Mouse (Mus musculus) olfactory bulb, adult 2 months (tissue): ENCODE results near the gene Ercc6l2. TPM values are rescaled to one million over a fixed set of nuclear protein-coding genes. Genes with fewer than 3 reads are reported as not detected.
"Not testable (repeated sequence)": the region's sequence is repeated elsewhere in the genome, so short reads cannot be mapped to it uniquely, and the experiment has no call there.

Experiments
- H3K27ac ChIP-seq: fragments of 200-500 bp; 2 replicates; pipeline ENCODE4 v1.5.1; 2012; ENCODE audit warnings: low read depth, low read length; ENCODE audit not compliant: insufficient read depth
- H3K4me1 ChIP-seq: fragments of 200-500 bp; 2 replicates; pipeline ENCODE4 v1.6.1; 2012; ENCODE audit warnings: low read length; ENCODE audit not compliant: control insufficient read depth, insufficient read depth
- H3K4me3 ChIP-seq: fragments of 200-500 bp; 2 replicates; pipeline ENCODE4 v1.5.1; 2012; ENCODE audit warnings: mild to moderate bottlenecking, low read depth, low read length, moderate library complexity; ENCODE audit not compliant: insufficient read depth
- CTCF ChIP-seq: fragments of 200-500 bp; IDR thresholded peaks from 2 replicates; pipeline ENCODE4 v1.5.1; 2012; ENCODE audit warnings: low read depth, mild to moderate bottlenecking, low read length, moderate library complexity; ENCODE audit not compliant: insufficient read depth
- POLR2A ChIP-seq: fragments of 200-500 bp; IDR thresholded peaks from 2 replicates; pipeline ENCODE4 v1.6.1; 2012; ENCODE audit warnings: mild to moderate bottlenecking, low read depth, low read length, moderate library complexity; ENCODE audit not compliant: insufficient read depth
- WGBS: fragments of 180-500 bp; shearing (Covaris S2); methylation state at CpG from one replicate; pipeline ENCODE4 v1.1.7; 2018; 5-methylcytosine and 5-hydroxymethylcytosine counted together
- polyA plus RNA-seq: library from polyadenylated mRNA; stranded (reverse); fragments of >200 nt; gene quantifications from 2 replicates; pipeline ENCODE4 v1.2.4, GENCODE M21; 2012; ENCODE audit warnings: low replicate concordance; ENCODE audit not compliant: missing spikeins, insufficient read depth, insufficient read length

Gene Ercc6l2
- polyA plus RNA-seq, 1 experiment: not detected

DNA sequence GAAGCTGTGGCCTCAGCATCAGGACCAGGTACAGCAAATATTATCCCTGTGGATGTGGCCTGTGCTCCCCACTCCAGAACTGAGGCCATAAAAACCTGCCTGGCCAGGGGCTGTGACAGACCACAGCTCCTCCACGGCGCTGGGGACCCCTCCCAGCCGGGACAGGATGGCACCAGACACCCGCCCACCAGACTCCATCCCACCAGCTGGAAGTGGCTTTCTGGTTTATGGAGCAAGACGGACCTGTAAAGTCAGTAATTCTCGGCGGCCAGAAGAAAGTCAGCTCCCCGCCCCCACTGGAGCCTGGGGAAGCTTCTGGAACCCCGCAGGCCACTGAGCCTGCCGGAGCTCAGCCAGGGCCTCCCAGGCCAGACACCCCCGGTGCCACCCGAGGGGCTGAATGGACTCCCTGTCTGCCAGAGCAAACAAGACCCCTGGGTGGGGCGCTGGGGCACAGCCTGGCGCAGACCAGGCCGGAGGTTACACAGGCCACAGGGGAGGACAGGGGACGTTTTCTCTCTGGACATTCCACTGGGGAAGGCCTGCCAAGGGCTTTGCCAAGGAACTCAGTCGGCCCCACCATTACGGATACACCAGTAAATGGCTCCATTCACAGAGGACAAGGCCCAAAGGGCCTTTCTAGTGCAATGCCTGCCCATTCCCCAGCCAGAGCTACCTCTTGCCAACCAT lies 103.8 kb downstream of the Ercc6l2 start:
- H3K4me1 ChIP-seq: peaks cover 11% of the 10 kb centered on the region
- TF ChIP-seq CTCF (no peak), POLR2A (0 out of 2 replicates have a peak, but pooled peaks have one; percentile 22)
- no peak overlapping the region for H3K4me3 ChIP-seq
- H3K27ac ChIP-seq: 0 out of 2 replicates have a peak overlapping the region, but pooled peaks have one; percentile 10
- WGBS: 49% methylated on average over 18 of the region's 18 CpGs

DNA sequence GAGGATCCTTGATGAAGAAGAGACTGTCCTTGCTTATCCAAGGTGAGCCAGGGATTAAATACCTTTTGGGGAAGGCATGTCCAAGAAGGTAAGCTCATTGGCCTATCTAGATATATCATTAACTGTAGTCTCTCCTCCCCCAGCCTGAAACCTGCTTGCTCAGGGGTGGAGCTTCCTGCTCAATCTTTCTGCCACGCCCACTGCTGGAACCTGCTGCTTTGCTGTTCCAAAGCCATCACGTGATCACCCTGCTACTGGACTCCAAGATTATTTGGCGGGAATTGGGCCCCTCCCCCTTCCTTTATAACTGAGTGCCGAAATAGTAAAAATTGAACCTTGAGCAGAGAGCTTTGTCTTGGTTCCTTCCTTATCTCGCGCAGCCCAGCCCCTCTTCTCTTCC lies 109.0 kb downstream of the Ercc6l2 start:
- not testable (repeated sequence) for H3K27ac ChIP-seq, H3K4me1 ChIP-seq, H3K4me3 ChIP-seq
- 81% methylated on average over 5 of the region's 6 CpGs for WGBS

DNA sequence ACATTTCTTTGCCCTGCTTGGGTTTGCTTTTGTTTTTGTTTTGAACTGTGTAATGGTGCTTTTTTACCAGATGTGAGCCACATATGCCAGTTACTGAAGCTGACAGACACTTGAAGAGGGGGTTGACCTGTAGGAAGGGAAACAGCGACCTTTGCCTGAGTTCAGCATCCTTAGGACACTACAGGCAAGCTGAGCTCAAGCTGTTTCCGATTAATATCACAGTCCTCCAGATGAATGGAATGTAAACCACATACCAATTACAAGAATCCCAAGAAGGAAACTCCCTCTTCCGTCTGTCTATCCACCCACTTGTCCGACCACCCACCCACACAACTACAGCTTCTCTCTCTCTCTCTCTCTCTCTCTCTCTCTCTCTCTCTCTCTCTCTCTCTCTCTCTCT lies 112.3 kb downstream of the Ercc6l2 start:
- no peaks in the 10 kb centered on the region for H3K4me1 ChIP-seq
- TF ChIP-seq CTCF (no peak), POLR2A (no peak)
- H3K27ac ChIP-seq: no peak overlapping the region
- WGBS: 51% methylated on average over 4 of the region's 4 CpGs
- H3K4me3 ChIP-seq: no peak overlapping the region

DNA sequence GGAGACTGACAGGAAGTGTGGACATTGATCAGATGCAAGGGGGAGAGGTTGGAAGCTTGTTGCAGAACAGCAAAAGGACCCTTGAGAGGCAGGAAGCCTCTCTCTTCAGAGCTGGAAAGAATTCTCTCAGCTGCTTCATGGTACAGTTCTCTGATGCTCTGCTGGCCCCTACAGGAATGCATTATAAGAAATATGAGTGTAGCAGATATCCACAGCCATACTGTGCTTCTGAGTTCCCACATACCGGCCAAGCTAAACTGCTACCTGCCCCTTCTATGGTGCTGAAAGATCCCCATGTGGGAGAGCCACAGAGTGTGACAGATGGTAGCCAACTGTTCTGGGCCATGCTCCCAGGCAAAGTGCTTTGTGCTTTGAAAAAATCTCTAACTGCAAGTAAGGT lies 114.3 kb downstream of the Ercc6l2 start:
- TF ChIP-seq CTCF (no peak), POLR2A (no peak)
- WGBS: 62% methylated on average over 1 of the region's 1 CpGs
- no peak overlapping the region for H3K27ac ChIP-seq
- H3K4me1 ChIP-seq: no peaks in the 10 kb centered on the region
- H3K4me3 ChIP-seq: no peak overlapping the region

DNA sequence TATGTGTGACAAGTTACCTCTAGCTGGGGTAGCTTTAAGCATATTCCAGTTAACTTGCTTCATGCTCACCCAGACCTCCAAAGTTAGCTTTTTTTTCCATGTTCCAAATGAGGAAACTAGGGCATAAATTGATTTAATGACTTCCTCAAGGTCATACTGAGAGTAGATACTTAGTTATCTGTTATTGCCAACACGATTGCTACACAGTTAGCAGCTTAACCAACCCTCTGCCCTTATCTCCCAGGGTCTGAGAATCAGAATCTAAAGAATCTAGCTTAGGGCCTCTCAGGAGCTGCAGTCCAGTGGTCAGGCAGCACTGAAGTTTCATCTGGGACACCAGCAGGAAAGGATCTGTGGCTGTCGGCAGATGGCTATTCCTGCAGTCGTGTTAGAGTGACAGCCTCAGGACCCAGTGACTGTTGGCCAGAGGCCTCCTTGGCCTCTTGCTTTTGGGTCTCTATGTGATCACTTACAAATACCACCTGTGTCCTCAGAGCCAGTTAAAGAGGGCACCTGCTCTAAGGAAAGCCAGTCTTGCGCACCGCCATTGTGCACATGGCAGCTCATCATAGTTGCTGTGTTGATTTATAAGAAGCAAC lies 115.0 kb downstream of the Ercc6l2 start:
- TF ChIP-seq CTCF (no peak), POLR2A (no peak)
- WGBS: 94% methylated on average over 5 of the region's 5 CpGs
- no peaks in the 10 kb centered on the region for H3K4me1 ChIP-seq
- no peak overlapping the region for H3K27ac ChIP-seq
- H3K4me3 ChIP-seq: no peak overlapping the region

DNA sequence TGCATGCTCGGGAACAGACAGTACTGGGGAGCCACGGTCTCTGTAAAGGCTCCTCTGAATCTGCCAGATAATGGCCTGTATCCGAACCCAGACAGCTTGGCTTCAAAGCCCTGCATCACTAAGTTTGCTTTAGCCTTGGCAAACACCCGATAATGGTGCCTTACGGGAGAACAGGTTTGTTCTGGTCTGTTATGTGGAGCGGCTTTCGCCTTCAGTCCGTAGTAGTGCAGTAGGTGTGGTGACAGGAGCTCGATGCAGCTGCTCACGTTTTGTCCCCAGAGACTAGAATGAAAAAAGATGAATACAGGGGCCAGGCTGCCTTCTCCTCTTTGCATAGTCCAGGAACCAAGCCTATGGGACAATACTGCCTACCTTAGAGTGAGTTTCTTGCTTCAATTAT lies 115.5 kb downstream of the Ercc6l2 start:
- TF ChIP-seq POLR2A: no peak
- TF ChIP-seq CTCF: no peak
- WGBS: 90% methylated on average over 10 of the region's 10 CpGs
- no peak overlapping the region for H3K27ac ChIP-seq
- no peaks in the 10 kb centered on the region for H3K4me1 ChIP-seq
- no peak overlapping the region for H3K4me3 ChIP-seq

DNA sequence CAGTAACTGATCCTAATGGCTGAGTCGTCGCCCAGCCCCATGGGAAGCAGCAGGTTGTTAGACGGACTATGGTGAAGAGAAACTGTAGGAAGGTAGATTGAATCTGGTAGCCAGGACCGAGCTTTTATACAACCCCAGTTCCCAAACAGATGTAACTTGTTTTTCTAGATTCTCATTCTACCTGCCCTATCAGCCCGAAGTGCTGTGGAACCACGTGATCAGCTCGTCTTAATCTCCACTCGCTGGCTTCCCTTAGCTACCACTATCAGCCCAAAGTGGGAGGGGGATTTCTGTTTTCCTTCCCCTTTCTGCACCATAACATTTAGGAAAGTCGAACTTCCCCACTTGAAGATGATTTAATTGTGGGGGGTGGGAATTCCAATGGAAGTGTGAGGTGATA lies 121.3 kb downstream of the Ercc6l2 start:
- H3K27ac ChIP-seq: no peak overlapping the region
- H3K4me3 ChIP-seq: no peak overlapping the region
- TF ChIP-seq CTCF: no peak
- no peak for TF ChIP-seq POLR2A
- WGBS: 92% methylated on average over 9 of the region's 9 CpGs
- no peaks in the 10 kb centered on the region for H3K4me1 ChIP-seq

DNA sequence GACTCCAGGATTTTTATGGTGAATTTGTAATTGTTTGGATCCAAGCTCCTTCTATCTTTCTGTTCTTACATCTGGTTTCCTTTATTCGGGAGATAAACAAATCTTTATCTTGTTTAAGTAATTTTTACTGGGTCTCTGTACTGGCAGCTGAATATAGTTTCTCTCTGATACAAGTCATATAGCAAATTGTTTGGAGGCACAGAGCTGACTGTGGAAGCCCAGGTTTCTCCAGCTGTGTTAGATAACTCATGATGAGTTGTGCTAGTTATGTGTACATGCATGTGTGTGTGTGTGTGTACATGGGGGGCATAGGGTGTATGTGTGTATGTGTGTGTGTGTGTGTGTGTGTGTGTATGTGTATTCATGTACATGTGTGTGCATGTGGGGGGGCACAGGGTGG lies 125.2 kb downstream of the Ercc6l2 start:
- TF ChIP-seq POLR2A: no peak
- no peak for TF ChIP-seq CTCF
- Histone ChIP-seq H3K4me3 (no peak overlapping the region), H3K27ac (no peak overlapping the region), H3K4me1 (no peaks in the 10 kb centered on the region)
- 82% methylated on average over 1 of the region's 1 CpGs for WGBS

DNA sequence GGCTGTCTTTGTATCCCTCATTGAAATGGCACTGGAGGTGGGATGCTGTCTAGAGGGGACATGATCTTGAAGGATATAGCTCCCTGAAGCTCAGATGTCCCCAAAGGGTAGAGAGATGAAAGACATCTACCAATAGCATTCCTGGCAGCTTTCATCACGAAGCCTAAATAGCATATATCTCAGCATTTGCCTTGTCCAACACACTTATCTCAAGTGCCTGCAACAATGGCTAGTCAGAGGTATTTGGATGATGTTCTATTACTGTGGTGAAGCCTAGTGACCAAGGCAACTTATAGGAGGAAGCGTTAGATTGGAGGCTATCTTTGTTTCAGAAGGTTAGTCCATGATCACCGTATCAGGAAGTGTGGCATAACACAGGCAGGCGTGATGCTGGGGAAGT lies 126.1 kb downstream of the Ercc6l2 start:
- TF ChIP-seq POLR2A: no peak
- TF ChIP-seq CTCF: no peak
- WGBS: 98% methylated on average over 4 of the region's 4 CpGs
- H3K4me3 ChIP-seq: no peak overlapping the region
- H3K27ac ChIP-seq: no peak overlapping the region
- H3K4me1 ChIP-seq: no peaks in the 10 kb centered on the region

DNA sequence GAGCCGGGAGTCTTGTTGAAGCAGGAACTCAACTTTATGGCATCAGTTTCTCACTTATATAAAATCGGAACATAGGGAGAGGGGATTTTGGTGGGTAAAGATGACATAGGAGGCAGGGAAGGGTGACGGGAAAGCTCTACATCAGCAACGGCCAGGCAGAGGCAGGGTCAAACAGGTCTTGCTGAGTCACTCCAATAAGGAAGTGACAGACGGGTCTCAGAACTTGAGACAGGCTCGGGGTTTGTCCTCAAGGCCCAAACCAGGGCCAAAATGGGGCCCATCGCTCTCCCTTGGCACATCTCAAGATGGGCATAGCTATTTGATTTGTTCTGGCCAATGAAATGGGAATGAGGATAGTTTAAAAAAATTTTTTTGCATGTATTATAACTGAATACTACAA lies 128.6 kb downstream of the Ercc6l2 start:
- no peaks in the 10 kb centered on the region for H3K4me1 ChIP-seq
- TF ChIP-seq CTCF (no peak), POLR2A (no peak)
- WGBS: 95% methylated on average over 7 of the region's 7 CpGs
- no peak overlapping the region for H3K27ac ChIP-seq
- H3K4me3 ChIP-seq: no peak overlapping the region
